Mouse (Mus musculus): ENCODE results near the gene Parp11. TPM values are rescaled to one million over a fixed set of nuclear protein-coding genes. Genes with fewer than 3 reads are reported as not detected.
A peak's percentile ranks its signal among the peaks of the same experiment; 100 is the strongest.

Parp11 gene
- polyA plus RNA-seq, 1 experiment from 2014 or later, result 26.9 TPM

- Histone ChIP-seq H3K4me1 (ENCODE audit: control insufficient read depth, insufficient read depth, low read length) (peaks cover 6% of the 10 kb centered on the region), H3K4me2 (ENCODE audit: low read depth, low read length) (peak overlapping the region; percentile 59), H3K9ac (ENCODE audit: low read depth, low read length) (peak overlapping the region; percentile 76), H3K9me3 (ENCODE audit: control insufficient read depth, low read length) (no peaks in the 10 kb centered on the region), H3K27ac (replicated peaks; ENCODE audit: low read depth, low read length) (peak overlapping the region; percentile 83), H3K27me3 (replicated peaks; ENCODE audit: control insufficient read depth, insufficient read depth, low read length) (peaks cover 4% of the 10 kb centered on the region; the same call in 1 of the 2 replicates), H3K4me3 (ENCODE audit: low read depth, low read length) (peak overlapping the region; percentile 61), H3K36me3 (ENCODE audit: control insufficient read depth, insufficient read depth, low read length) (no peaks in the 10 kb centered on the region)
- under 1% methylated on average over 39 of the region's 70 CpGs for WGBS
- peak; percentile 96 for DNase-seq (ENCODE audit: low spot score)
- peak; percentile 97 for ATAC-seq (ENCODE audit: low read depth)
Measured at GRCm38 (mm10) chr6:127453407-127454343, 7.0 kb downstream of the Parp11 start.

- Histone ChIP-seq H3K27ac (replicated peaks; ENCODE audit: low read depth, low read length) (peak overlapping the region; percentile 83; the same call in 1 of the 2 replicates), H3K27me3 (replicated peaks; ENCODE audit: control insufficient read depth, insufficient read depth, low read length) (peaks cover 4% of the 10 kb centered on the region; the same call in 1 of the 2 replicates), H3K9ac (ENCODE audit: low read depth, low read length) (peak overlapping the region; percentile 76), H3K9me3 (ENCODE audit: control insufficient read depth, low read length) (no peaks in the 10 kb centered on the region), H3K36me3 (ENCODE audit: control insufficient read depth, insufficient read depth, low read length) (no peaks in the 10 kb centered on the region), H3K4me3 (ENCODE audit: low read depth, low read length) (peak overlapping the region; percentile 61), H3K4me1 (ENCODE audit: control insufficient read depth, insufficient read depth, low read length) (peaks cover 6% of the 10 kb centered on the region), H3K4me2 (ENCODE audit: low read depth, low read length) (peak overlapping the region; percentile 59)
- 39% methylated on average over 10 of the region's 10 CpGs for WGBS
- ATAC-seq (ENCODE audit: low read depth), result no peak
- DNase-seq (ENCODE audit: low spot score), result no peak
Measured at GRCm38 (mm10) chr6:127454344-127454707, 7.7 kb downstream of the Parp11 start.

- Histone ChIP-seq H3K27ac (replicated peaks; ENCODE audit: low read depth, low read length) (no peak overlapping the region), H3K4me2 (ENCODE audit: low read depth, low read length) (peak overlapping the region; percentile 59), H3K9ac (ENCODE audit: low read depth, low read length) (no peak overlapping the region), H3K4me1 (ENCODE audit: control insufficient read depth, insufficient read depth, low read length) (peaks cover 6% of the 10 kb centered on the region), H3K9me3 (ENCODE audit: control insufficient read depth, low read length) (no peaks in the 10 kb centered on the region), H3K27me3 (replicated peaks; ENCODE audit: control insufficient read depth, insufficient read depth, low read length) (peaks cover 4% of the 10 kb centered on the region; the same call in 1 of the 2 replicates), H3K36me3 (ENCODE audit: control insufficient read depth, insufficient read depth, low read length) (no peaks in the 10 kb centered on the region), H3K4me3 (ENCODE audit: low read depth, low read length) (peak overlapping the region; percentile 61)
- DNase-seq (ENCODE audit: low spot score), result no peak
- WGBS, result 75% methylated on average over 6 of the region's 6 CpGs
- ATAC-seq (ENCODE audit: low read depth), result no peak
Measured at GRCm38 (mm10) chr6:127454809-127455208, 8.2 kb downstream of the Parp11 start.

GRCm38 (mm10) chr6:127455440-127455839, 8.8 kb downstream of the Parp11 start:
- Histone ChIP-seq H3K4me3 (ENCODE audit: low read depth, low read length) (no peak overlapping the region), H3K27ac (replicated peaks; ENCODE audit: low read depth, low read length) (no peak overlapping the region), H3K36me3 (ENCODE audit: control insufficient read depth, insufficient read depth, low read length) (no peaks in the 10 kb centered on the region), H3K9ac (ENCODE audit: low read depth, low read length) (no peak overlapping the region), H3K9me3 (ENCODE audit: control insufficient read depth, low read length) (no peaks in the 10 kb centered on the region), H3K4me2 (ENCODE audit: low read depth, low read length) (no peak overlapping the region), H3K27me3 (replicated peaks; ENCODE audit: control insufficient read depth, insufficient read depth, low read length) (peaks cover 4% of the 10 kb centered on the region; the same call in 1 of the 2 replicates), H3K4me1 (ENCODE audit: control insufficient read depth, insufficient read depth, low read length) (peaks cover 6% of the 10 kb centered on the region)
- 97% methylated on average over 4 of the region's 4 CpGs for WGBS
- no peak for ATAC-seq (ENCODE audit: low read depth)
- DNase-seq (ENCODE audit: low spot score), result no peak

GRCm38 (mm10) chr6:127456769-127457168, 10.1 kb downstream of the Parp11 start:
- Histone ChIP-seq H3K9ac (ENCODE audit: low read depth, low read length) (no peak overlapping the region), H3K9me3 (ENCODE audit: control insufficient read depth, low read length) (no peaks in the 10 kb centered on the region), H3K27me3 (replicated peaks; ENCODE audit: control insufficient read depth, insufficient read depth, low read length) (peaks cover 1% of the 10 kb centered on the region; the same call in 1 of the 2 replicates), H3K36me3 (ENCODE audit: control insufficient read depth, insufficient read depth, low read length) (no peaks in the 10 kb centered on the region), H3K4me1 (ENCODE audit: control insufficient read depth, insufficient read depth, low read length) (peaks cover 6% of the 10 kb centered on the region), H3K4me2 (ENCODE audit: low read depth, low read length) (no peak overlapping the region), H3K4me3 (ENCODE audit: low read depth, low read length) (no peak overlapping the region), H3K27ac (replicated peaks; ENCODE audit: low read depth, low read length) (no peak overlapping the region)
- 96% methylated on average over 2 of the region's 2 CpGs for WGBS
- DNase-seq (ENCODE audit: low spot score) (no peak), ATAC-seq (ENCODE audit: low read depth) (no peak)

- Histone ChIP-seq H3K9ac (ENCODE audit: low read depth, low read length) (no peak overlapping the region), H3K4me2 (ENCODE audit: low read depth, low read length) (no peak overlapping the region), H3K4me1 (ENCODE audit: control insufficient read depth, insufficient read depth, low read length) (no peaks in the 10 kb centered on the region; the same call in 1 of the 2 replicates), H3K27ac (replicated peaks; ENCODE audit: low read depth, low read length) (no peak overlapping the region), H3K9me3 (ENCODE audit: control insufficient read depth, low read length) (no peaks in the 10 kb centered on the region), H3K4me3 (ENCODE audit: low read depth, low read length) (no peak overlapping the region), H3K27me3 (replicated peaks; ENCODE audit: control insufficient read depth, insufficient read depth, low read length) (no peaks in the 10 kb centered on the region), H3K36me3 (ENCODE audit: control insufficient read depth, insufficient read depth, low read length) (no peaks in the 10 kb centered on the region)
- WGBS, result 100% methylated on average over 2 of the region's 2 CpGs
- DNase-seq (ENCODE audit: low spot score) (no peak), ATAC-seq (ENCODE audit: low read depth) (no peak)
Measured at GRCm38 (mm10) chr6:127459776-127460175, 13.1 kb downstream of the Parp11 start.

- no peaks in the 10 kb centered on the region for H3K27me3 ChIP-seq (replicated peaks; ENCODE audit: control insufficient read depth, insufficient read depth, low read length)
- H3K4me3 ChIP-seq (ENCODE audit: low read depth, low read length), result no peak overlapping the region
- H3K27ac ChIP-seq (replicated peaks; ENCODE audit: low read depth, low read length), result no peak overlapping the region
- no peaks in the 10 kb centered on the region for H3K36me3 ChIP-seq (ENCODE audit: control insufficient read depth, insufficient read depth, low read length)
- no peak overlapping the region for H3K9ac ChIP-seq (ENCODE audit: low read depth, low read length)
- H3K9me3 ChIP-seq (ENCODE audit: control insufficient read depth, low read length), result no peaks in the 10 kb centered on the region
- 89% methylated on average over 4 of the region's 4 CpGs for WGBS
- ATAC-seq (ENCODE audit: low read depth) (no peak), DNase-seq (ENCODE audit: low spot score) (no peak)
- no peak overlapping the region for H3K4me2 ChIP-seq (ENCODE audit: low read depth, low read length)
- H3K4me1 ChIP-seq (ENCODE audit: control insufficient read depth, insufficient read depth, low read length), result no peaks in the 10 kb centered on the region
Measured at GRCm38 (mm10) chr6:127461491-127461890, 14.9 kb downstream of the Parp11 start.

GRCm38 (mm10) chr6:127462251-127462650, 15.6 kb downstream of the Parp11 start:
- Histone ChIP-seq H3K9me3 (ENCODE audit: control insufficient read depth, low read length) (no peaks in the 10 kb centered on the region), H3K36me3 (ENCODE audit: control insufficient read depth, insufficient read depth, low read length) (no peaks in the 10 kb centered on the region), H3K9ac (ENCODE audit: low read depth, low read length) (no peak overlapping the region), H3K27me3 (replicated peaks; ENCODE audit: control insufficient read depth, insufficient read depth, low read length) (no peaks in the 10 kb centered on the region), H3K4me3 (ENCODE audit: low read depth, low read length) (no peak overlapping the region), H3K4me2 (ENCODE audit: low read depth, low read length) (no peak overlapping the region), H3K4me1 (ENCODE audit: control insufficient read depth, insufficient read depth, low read length) (peaks cover 5% of the 10 kb centered on the region; the same call in 1 of the 2 replicates), H3K27ac (replicated peaks; ENCODE audit: low read depth, low read length) (no peak overlapping the region)
- no peak for ATAC-seq (ENCODE audit: low read depth)
- no peak for DNase-seq (ENCODE audit: low spot score)
- WGBS, result 90% methylated on average over 6 of the region's 6 CpGs
